Mouse (Mus musculus) MEL (cell line): Measurements from ENCODE around the gene Mindy3. TPM values are rescaled to one million over a fixed set of nuclear protein-coding genes. Genes with fewer than 3 reads are reported as not detected.

Experiments
- DNase-seq: peaks from one replicate; pipeline ENCODE4 v3.0.0; 2011; ENCODE audit warnings: low read depth, low spot score
- H3K27ac ChIP-seq: 2 replicates; pipeline ENCODE4 v1.5.1; 2012; ENCODE audit warnings: low read depth, mild to moderate bottlenecking, control low read depth, low read length, moderate library complexity; ENCODE audit not compliant: control insufficient read depth
- H3K27me3 ChIP-seq, 2 experiments: fragments of 150-350 bp in 1 of 2; sonication (generic) in 1 of 2; 2 replicates each; pipeline ENCODE4 v1.6.1; 2012; ENCODE audit warnings: low read length in 2 of 2, mild to moderate bottlenecking in 2 of 2, improper control_type of control experiment in 1 of 2, moderate library complexity in 1 of 2; ENCODE audit not compliant: insufficient read depth in 2 of 2, control insufficient read depth in 1 of 2
- H3K36me3 ChIP-seq, 2 experiments: 2 replicates each; pipeline ENCODE4 v1.6.1; 2012 to 2014; ENCODE audit warnings: low read length in 2 of 2, improper control_type of control experiment in 1 of 2, inconsistent platforms in 1 of 2, mild to moderate bottlenecking in 1 of 2; ENCODE audit not compliant: insufficient read depth in 2 of 2, control insufficient read depth in 1 of 2
- H3K4me1 ChIP-seq, 2 experiments: fragments of 150-350 bp in 1 of 2; sonication (generic) in 1 of 2; 2 replicates each; pipeline ENCODE4 v1.6.1; 2012; ENCODE audit warnings: low read length in 2 of 2, improper control_type of control experiment in 1 of 2, mild to moderate bottlenecking in 1 of 2; ENCODE audit not compliant: insufficient read depth in 2 of 2, control insufficient read depth in 1 of 2
- H3K4me3 ChIP-seq, 2 experiments: fragments of 150-350 bp in 1 of 2; sonication (generic) in 1 of 2; 2 replicates each; pipeline ENCODE4 v1.5.1; 2012; ENCODE audit warnings: low read depth in 2 of 2, low read length in 2 of 2, mild to moderate bottlenecking in 2 of 2, moderate library complexity in 2 of 2, control low read depth in 1 of 2, improper control_type of control experiment in 1 of 2; ENCODE audit not compliant: control insufficient read depth in 1 of 2, insufficient read depth in 1 of 2
- H3K79me2 ChIP-seq: 2 replicates; pipeline ENCODE4 v1.6.1; 2012; ENCODE audit warnings: mild to moderate bottlenecking, low read length, moderate library complexity; ENCODE audit not compliant: control insufficient read depth, poor library complexity, insufficient read depth
- H3K9ac ChIP-seq: 2 replicates; pipeline ENCODE4 v1.6.1; 2012; ENCODE audit warnings: low read depth, mild to moderate bottlenecking, control low read depth, low read length, moderate library complexity; ENCODE audit not compliant: control insufficient read depth, poor library complexity, severe bottlenecking
- H3K9me3 ChIP-seq: fragments of 150-350 bp; sonication (generic); replicated peaks from 2 replicates; pipeline ENCODE4 v1.6.1; 2012; ENCODE audit warnings: mild to moderate bottlenecking, low read length, improper control_type of control experiment, moderate library complexity; ENCODE audit not compliant: insufficient read depth
- BHLHE40 ChIP-seq: IDR thresholded peaks from 2 replicates; pipeline ENCODE4 v1.6.1; 2012; ENCODE audit warnings: low read depth, mild to moderate bottlenecking, inconsistent platforms, low read length, improper control_type of control experiment, borderline replicate concordance
- CHD2 ChIP-seq: IDR thresholded peaks from 2 replicates; pipeline ENCODE4 v1.6.1; 2011; ENCODE audit warnings: low read length, improper control_type of control experiment
- CTCF ChIP-seq, 3 experiments: IDR thresholded peaks in 2 of 3; conservative IDR thresholded peaks in 1 of 3; 2 replicates each; pipeline ENCODE4 v1.5.1; 2011 to 2012; ENCODE audit warnings: low read length in 3 of 3, low read depth in 2 of 3, mild to moderate bottlenecking in 2 of 3, improper control_type of control experiment in 1 of 3, inconsistent platforms in 1 of 3, mixed read lengths in 1 of 3, moderate library complexity in 1 of 3; ENCODE audit not compliant: control insufficient read depth in 1 of 3, insufficient read depth in 1 of 3, poor library complexity in 1 of 3, severe bottlenecking in 1 of 3
- E2F4 ChIP-seq: IDR thresholded peaks from 2 replicates; pipeline ENCODE4 v1.6.1; 2011; ENCODE audit warnings: low read depth, low read length, improper control_type of control experiment, borderline replicate concordance
- ELF1 ChIP-seq: IDR thresholded peaks from 2 replicates; pipeline ENCODE4 v1.6.1; 2014; ENCODE audit warnings: low read depth, mild to moderate bottlenecking, inconsistent platforms, low read length, improper control_type of control experiment, moderate library complexity
- EP300 ChIP-seq, 2 experiments: IDR thresholded peaks; 2 replicates each; pipeline ENCODE4 v1.6.1; 2011; ENCODE audit warnings: improper control_type of control experiment in 2 of 2, low read length in 2 of 2, low read depth in 1 of 2, mild to moderate bottlenecking in 1 of 2
- ETS1 ChIP-seq: IDR thresholded peaks from 2 replicates; pipeline ENCODE4 v1.6.1; 2012; ENCODE audit warnings: low read depth, mild to moderate bottlenecking, inconsistent platforms, low read length, improper control_type of control experiment, moderate library complexity
- GABPA ChIP-seq: IDR thresholded peaks from 2 replicates; pipeline ENCODE4 v1.6.1; 2012; ENCODE audit warnings: low read depth, mild to moderate bottlenecking, inconsistent platforms, low read length, improper control_type of control experiment, moderate library complexity
- GATA1 ChIP-seq: IDR thresholded peaks from 2 replicates; pipeline ENCODE4 v1.6.1; 2011; ENCODE audit warnings: low read depth, low read length, improper control_type of control experiment
- JUND ChIP-seq: IDR thresholded peaks from 2 replicates; pipeline ENCODE4 v1.6.1; 2011; ENCODE audit warnings: low read depth, mild to moderate bottlenecking, improper control_type of control experiment, low read length
- KAT2A ChIP-seq: conservative IDR thresholded peaks from 2 replicates; pipeline ENCODE4 v1.6.1; 2012; ENCODE audit warnings: low read depth, low read length, improper control_type of control experiment, inconsistent platforms
- MAFK ChIP-seq: IDR thresholded peaks from 2 replicates; pipeline ENCODE4 v1.6.1; 2011; ENCODE audit warnings: low read depth, mild to moderate bottlenecking, low read length, improper control_type of control experiment, borderline replicate concordance
- MAX ChIP-seq: IDR thresholded peaks from 2 replicates; pipeline ENCODE4 v1.6.1; 2011; ENCODE audit warnings: low read length, improper control_type of control experiment
- MEF2A ChIP-seq: IDR thresholded peaks from 2 replicates; pipeline ENCODE4 v1.6.1; 2014; ENCODE audit warnings: low read depth, mild to moderate bottlenecking, inconsistent platforms, low read length, improper control_type of control experiment; ENCODE audit not compliant: poor library complexity, insufficient replicate concordance, severe bottlenecking; ENCODE audit errors: extremely low read depth
- MXI1 ChIP-seq: IDR thresholded peaks from 2 replicates; pipeline ENCODE4 v1.6.1; 2011; ENCODE audit warnings: mild to moderate bottlenecking, low read depth, low read length, improper control_type of control experiment
- MYC ChIP-seq: IDR thresholded peaks from 2 replicates; pipeline ENCODE4 v1.6.1; 2011; ENCODE audit warnings: low read depth, mild to moderate bottlenecking, low read length, improper control_type of control experiment, moderate library complexity
- NRF1 ChIP-seq: IDR thresholded peaks from 2 replicates; pipeline ENCODE4 v1.6.1; 2014; ENCODE audit warnings: low read depth, mild to moderate bottlenecking, inconsistent platforms, low read length, improper control_type of control experiment, moderate library complexity; ENCODE audit not compliant: poor library complexity, insufficient read depth, severe bottlenecking
- POLR2AphosphoS2 ChIP-seq: IDR thresholded peaks from 2 replicates; pipeline ENCODE4 v1.6.1; 2011; ENCODE audit warnings: low read length, improper control_type of control experiment
- POLR2AphosphoS5 ChIP-seq: IDR thresholded peaks from 2 replicates; pipeline ENCODE4 v1.6.1; 2012; ENCODE audit warnings: low read depth, borderline replicate concordance, mild to moderate bottlenecking, inconsistent platforms, low read length, moderate library complexity, mixed read lengths
- RAD21 ChIP-seq: IDR thresholded peaks from 2 replicates; pipeline ENCODE4 v1.6.1; 2011; ENCODE audit warnings: mild to moderate bottlenecking, low read depth, low read length, improper control_type of control experiment
- RCOR1 ChIP-seq: IDR thresholded peaks from 2 replicates; pipeline ENCODE4 v1.6.1; 2012; ENCODE audit warnings: low read depth, mild to moderate bottlenecking, inconsistent platforms, low read length, improper control_type of control experiment
- SIN3A ChIP-seq: IDR thresholded peaks from 2 replicates; pipeline ENCODE4 v1.6.1; 2012; ENCODE audit warnings: low read length, improper control_type of control experiment, inconsistent platforms
- TAL1 ChIP-seq: IDR thresholded peaks from 2 replicates; pipeline ENCODE4 v1.6.1; 2012; ENCODE audit warnings: mild to moderate bottlenecking, inconsistent platforms, low read length, moderate library complexity, mixed read lengths
- TBP ChIP-seq: IDR thresholded peaks from 2 replicates; pipeline ENCODE4 v1.8.0; 2011; ENCODE audit warnings: low read depth, low read length, improper control_type of control experiment
- TCF12 ChIP-seq: IDR thresholded peaks from 2 replicates; pipeline ENCODE4 v1.6.1; 2014; ENCODE audit warnings: low read depth, mild to moderate bottlenecking, inconsistent platforms, low read length, improper control_type of control experiment, moderate library complexity
- UBTF ChIP-seq: IDR thresholded peaks from 2 replicates; pipeline ENCODE4 v1.6.1; 2012; ENCODE audit warnings: low read depth, mild to moderate bottlenecking, inconsistent platforms, low read length, improper control_type of control experiment, moderate library complexity, borderline replicate concordance; ENCODE audit not compliant: insufficient read depth
- USF2 ChIP-seq, 2 experiments: IDR thresholded peaks; 2 replicates each; pipeline ENCODE4 v1.6.1; 2011 to 2012; ENCODE audit warnings: improper control_type of control experiment in 2 of 2, low read length in 2 of 2, borderline replicate concordance in 1 of 2, inconsistent platforms in 1 of 2, low read depth in 1 of 2, mild to moderate bottlenecking in 1 of 2; ENCODE audit not compliant: insufficient read depth in 1 of 2
- ZNF384 ChIP-seq: IDR thresholded peaks from 2 replicates; pipeline ENCODE4 v1.6.1; 2012; ENCODE audit warnings: low read depth, mild to moderate bottlenecking, inconsistent platforms, low read length, improper control_type of control experiment
- polyA plus RNA-seq, 2 experiments: library from polyadenylated mRNA; stranded (reverse) in 1 of 2; unstranded in 1 of 2; fragments of >175 nt in 1 of 2; fragments of >200 nt in 1 of 2; gene quantifications; 2 replicates each; pipeline versions ENCODE4 v1.2.1 to v1.2.4; 2012; ENCODE audit warnings: low replicate concordance in 2 of 2, low read depth in 1 of 2; ENCODE audit not compliant: insufficient read length in 2 of 2, insufficient read depth in 1 of 2, missing spikeins in 1 of 2
- total RNA-seq: library from RNA; depleted of rRNA; stranded (reverse); fragments of 300-350 nt; gene quantifications from 2 replicates; pipeline ENCODE4 v1.2.3, GENCODE M21; 2012

Gene Mindy3
- total and polyA plus RNA-seq, 3 experiments, result 23.8 to 40.6 TPM; not detected in 1

GRCm38 (mm10) chr2:12368451-12368850 is 50.8 kb downstream of the Mindy3 start:
- TF ChIP-seq EP300 (IDR thresholded peaks at IDR 0.05; ENCODE audit: low read depth in 1 of 2, low read length in 2 of 2) (peak; percentile 99 to 100), TAL1 (peak; percentile 94), USF2 (IDR thresholded peaks at IDR 0.05; ENCODE audit: borderline replicate concordance in 1 of 2, insufficient read depth in 1 of 2, low read depth in 1 of 2, low read length in 2 of 2) (no peak), ETS1 (peak; percentile 90), KAT2A (no peak), CTCF (IDR thresholded peaks at IDR 0.05 in 2 of 3, conservative IDR thresholded peaks at IDR 0.05 in 1 of 3; ENCODE audit: control insufficient read depth in 1 of 3, insufficient read depth in 1 of 3, low read depth in 2 of 3, low read length in 3 of 3, poor library complexity in 1 of 3, severe bottlenecking in 1 of 3) (no peak), TBP (no peak), RAD21 (no peak), BHLHE40 (peak; percentile 62; the same call in 1 of the 2 replicates), ELF1 (no peak), MEF2A (no peak), POLR2AphosphoS2 (no peak), MYC (0 out of 2 replicates have a peak, but pooled peaks have one; percentile 50), GATA1 (peak; percentile 100), SIN3A (peak; percentile 61), JUND (no peak), POLR2AphosphoS5 (no peak), E2F4 (no peak), ZNF384 (no peak), GABPA (no peak), CHD2 (no peak), RCOR1 (peak; percentile 99), TCF12 (peak; percentile 99), MXI1 (no peak), MAFK (peak; percentile 52; the same call in 1 of the 2 replicates), MAX (no peak), NRF1 (no peak), UBTF (no peak)
- Histone ChIP-seq H3K27ac (peak overlapping the region; percentile 71; the same call in 1 of the 2 replicates), H3K4me1 (peaks cover 27 to 37% of the 10 kb centered on the region in 2 experiments), H3K4me3 (no peak overlapping the region), H3K79me2 (no peaks in the 10 kb centered on the region), H3K27me3 (no peaks in the 10 kb centered on the region), H3K9me3 (no peaks in the 10 kb centered on the region), H3K9ac (no peak overlapping the region), H3K36me3 (peaks cover 1 to 43% of the 10 kb centered on the region in 2 experiments; a peak in 3 of 4 replicates)
- DNase-seq, result peak; percentile 86
